Mouse (Mus musculus) brain, embryonic 14.5 days (tissue): ENCODE measurements around the gene Lsm12. TPM values are rescaled to one million over a fixed set of nuclear protein-coding genes. Genes with fewer than 3 reads are reported as not detected.

ENCODE experiments used
- DNase-seq: peaks from one replicate; pipeline ENCODE4 v3.0.0-alpha.2; 2011; ENCODE audit warnings: low read depth
- CTCF ChIP-seq: fragments of 200-500 bp; IDR thresholded peaks from 2 replicates; pipeline ENCODE4 v1.5.1; 2012; ENCODE audit warnings: inconsistent platforms, mild to moderate bottlenecking, moderate library complexity, borderline replicate concordance; ENCODE audit not compliant: insufficient read depth, insufficient read length; ENCODE audit errors: extremely low read depth
- POLR2A ChIP-seq: fragments of 200-500 bp; IDR thresholded peaks from 2 replicates; pipeline ENCODE4 v1.6.1; 2012; ENCODE audit warnings: mild to moderate bottlenecking, inconsistent platforms, borderline replicate concordance; ENCODE audit not compliant: poor library complexity, insufficient read depth, insufficient read length, severe bottlenecking; ENCODE audit errors: extremely low read depth
- polyA plus RNA-seq: library from polyadenylated mRNA; depleted of rRNA; stranded (reverse); fragments of >200 nt; gene quantifications from 2 replicates; pipeline ENCODE4 v1.2.3, GENCODE M21; 2012

Lsm12 gene
- polyA plus RNA-seq, 1 experiment: 47.6 TPM

DNA sequence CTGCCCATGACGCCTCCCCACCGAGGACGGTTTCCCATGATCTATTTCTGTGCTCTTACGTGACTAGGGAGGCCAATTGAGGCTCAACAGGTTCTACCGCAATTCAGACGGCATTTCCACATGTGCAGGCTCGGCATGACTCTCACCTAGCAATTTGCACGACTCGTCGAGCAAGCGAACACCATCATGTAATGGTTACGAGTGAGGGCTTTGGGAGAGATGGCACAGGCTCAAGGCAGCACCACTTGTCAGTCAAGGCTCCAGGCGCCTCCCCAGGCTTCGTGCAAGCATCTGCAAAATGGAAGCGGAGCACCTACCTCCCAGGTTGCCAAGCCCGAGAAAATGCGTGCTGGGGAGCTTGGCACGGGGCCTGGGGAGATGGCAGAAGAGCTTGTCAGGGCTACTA lies 26.8 kb upstream of the Lsm12 start:
- TF ChIP-seq POLR2A: no peak
- TF ChIP-seq CTCF: no peak
- DNase-seq: peak; percentile 63

DNA sequence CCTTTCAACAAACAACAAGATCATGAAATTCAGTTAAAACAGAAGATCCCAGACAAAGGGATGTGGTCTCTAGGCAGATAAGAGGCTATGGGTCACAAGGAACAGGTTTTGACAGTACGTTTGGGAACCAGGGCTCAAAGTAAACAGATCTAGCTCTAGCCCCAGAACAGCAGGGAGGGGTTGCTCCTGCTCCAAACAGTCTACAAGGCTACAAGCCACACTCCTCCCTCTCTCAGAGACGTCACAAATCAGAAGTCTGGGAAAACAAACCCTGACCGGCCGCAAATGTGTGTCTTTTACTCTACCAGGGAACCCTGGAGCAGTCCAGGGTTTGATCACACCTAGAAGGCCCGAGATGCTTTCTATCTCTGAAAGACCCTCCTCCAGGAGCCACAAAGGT lies 25.9 kb upstream of the Lsm12 start:
- DNase-seq: no peak
- TF ChIP-seq CTCF: no peak
- TF ChIP-seq POLR2A: no peak

DNA sequence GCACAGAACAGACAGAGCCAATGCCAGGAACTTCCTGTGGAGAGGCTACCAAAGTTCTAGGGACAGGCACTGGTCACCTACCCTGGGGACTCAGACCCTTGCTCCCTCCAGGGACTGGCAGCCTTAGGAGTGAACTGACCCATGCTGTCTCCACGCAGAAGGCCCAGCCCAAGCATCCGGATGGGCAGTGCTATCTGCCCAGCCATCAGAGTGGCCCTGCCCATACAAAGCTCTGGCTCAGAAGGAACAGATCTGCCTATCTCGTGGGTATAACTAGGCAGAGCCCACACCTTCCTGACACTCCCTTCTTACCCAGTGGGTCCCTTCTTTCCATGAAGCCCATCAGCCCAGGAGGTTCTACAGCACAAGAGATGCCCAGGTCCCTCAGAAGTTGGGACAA lies 25.1 kb upstream of the Lsm12 start:
- no peak for DNase-seq
- TF ChIP-seq POLR2A (no peak), CTCF (no peak)

DNA sequence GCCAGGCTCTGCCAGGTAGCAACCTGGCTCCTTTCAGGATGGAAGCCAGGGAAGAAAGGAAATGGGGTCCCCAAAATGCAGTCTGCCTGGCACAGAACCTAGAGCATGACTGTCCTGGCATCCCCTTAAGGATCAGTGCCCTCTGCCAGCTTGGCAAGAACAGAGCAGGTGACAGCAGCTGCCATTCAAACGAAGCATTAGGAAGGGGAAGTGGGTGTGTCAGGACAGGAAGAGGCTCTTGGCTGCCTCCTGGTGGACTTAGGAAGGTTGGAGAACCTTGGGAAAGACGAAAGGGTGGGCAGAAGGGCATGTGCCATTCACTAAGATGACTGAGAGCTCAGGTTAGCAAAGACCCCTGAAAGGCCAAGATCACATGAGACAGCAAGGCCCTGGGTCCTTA lies 24.6 kb upstream of the Lsm12 start:
- TF ChIP-seq POLR2A (no peak), CTCF (peak; percentile 54)
- peak; percentile 46 for DNase-seq

DNA sequence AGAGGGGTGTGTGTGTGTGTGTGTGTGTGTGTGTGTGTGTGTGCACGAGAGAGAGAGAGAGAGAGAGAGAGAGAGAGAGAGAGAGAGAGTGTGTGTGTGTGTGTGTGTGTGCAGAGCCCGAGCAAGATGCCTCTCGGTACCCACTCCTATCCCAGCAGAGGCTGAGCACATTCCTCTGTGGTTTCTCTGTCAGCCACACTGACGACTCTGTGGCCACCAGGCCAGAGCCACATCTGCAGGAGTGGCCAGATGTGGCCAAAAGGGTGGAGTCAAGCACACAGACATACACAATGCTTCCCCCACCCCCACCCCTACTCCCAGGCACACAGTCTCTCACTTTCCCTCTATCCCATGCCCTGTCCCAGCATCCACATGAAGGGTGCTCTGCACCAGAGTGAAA lies 23.8 kb upstream of the Lsm12 start:
- TF ChIP-seq CTCF (no peak), POLR2A (no peak)
- DNase-seq: no peak

DNA sequence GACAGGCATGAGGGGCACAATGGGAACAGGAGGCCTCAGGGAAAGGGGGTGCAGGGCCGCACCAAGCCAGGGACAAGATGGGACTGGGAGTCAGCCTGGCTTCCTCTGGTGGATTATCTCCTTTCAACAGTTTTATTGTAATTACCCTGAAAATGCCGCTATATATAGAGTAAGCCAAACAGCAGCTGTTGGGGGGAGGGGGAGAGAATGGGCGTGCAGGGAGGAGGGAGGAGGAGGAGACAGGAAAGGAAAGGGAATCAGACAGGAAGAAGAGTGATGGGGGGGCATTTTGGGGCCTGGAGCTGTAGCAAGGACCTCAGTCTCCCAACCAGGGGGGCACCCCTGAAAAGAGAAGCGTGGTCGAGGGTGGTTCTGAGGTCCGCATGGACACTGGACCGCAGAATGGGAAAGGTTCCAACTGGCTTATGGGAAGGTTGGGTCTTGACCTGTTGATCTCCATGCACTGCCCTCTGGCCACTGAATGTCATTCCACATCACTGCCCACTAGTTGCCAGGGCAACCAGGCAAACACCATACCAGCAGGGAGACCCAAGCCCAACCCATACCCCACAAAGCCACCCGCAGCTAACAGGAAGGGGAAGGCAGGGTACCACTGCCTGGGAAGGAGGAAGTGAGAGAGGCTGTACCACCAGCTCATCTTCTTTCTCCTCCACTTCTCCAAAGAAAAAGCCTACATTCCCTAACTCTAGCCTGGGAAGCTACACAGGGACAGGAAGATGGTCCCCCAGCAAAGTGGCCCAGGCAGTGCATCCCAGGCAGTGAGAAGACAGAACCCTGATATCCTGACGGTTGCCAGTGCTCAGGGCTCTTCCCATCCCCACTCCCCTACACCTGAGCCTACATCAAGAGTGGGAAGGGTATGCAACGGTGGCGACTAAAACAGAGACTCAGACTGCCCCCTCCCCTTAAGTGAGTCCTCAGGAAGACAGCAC lies 23.0 kb upstream of the Lsm12 start:
- TF ChIP-seq POLR2A (no peak), CTCF (no peak)
- DNase-seq: peak; percentile 81

DNA sequence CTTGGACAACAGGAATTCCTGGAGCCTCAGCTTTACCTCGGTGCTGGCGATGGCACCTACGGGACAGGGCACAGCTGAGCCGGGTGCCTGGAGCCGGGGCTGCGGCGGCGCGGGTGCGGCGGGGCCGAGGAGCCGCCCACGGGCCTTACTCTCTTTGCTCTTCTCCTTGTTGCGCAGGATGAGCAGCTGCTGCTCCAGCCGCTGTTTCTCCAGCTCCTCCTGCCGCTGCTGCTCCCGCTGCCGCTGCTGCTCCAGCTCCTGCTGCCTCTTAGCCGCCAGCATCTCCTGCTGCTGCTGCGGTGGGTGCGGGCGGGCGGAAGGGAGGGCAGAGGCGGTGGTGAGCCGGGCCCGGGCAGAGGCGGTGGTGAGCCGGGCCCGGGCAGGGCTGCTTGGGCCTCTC lies 21.4 kb upstream of the Lsm12 start:
- TF ChIP-seq POLR2A (no peak), CTCF (no peak)
- DNase-seq: peak; percentile 40

DNA sequence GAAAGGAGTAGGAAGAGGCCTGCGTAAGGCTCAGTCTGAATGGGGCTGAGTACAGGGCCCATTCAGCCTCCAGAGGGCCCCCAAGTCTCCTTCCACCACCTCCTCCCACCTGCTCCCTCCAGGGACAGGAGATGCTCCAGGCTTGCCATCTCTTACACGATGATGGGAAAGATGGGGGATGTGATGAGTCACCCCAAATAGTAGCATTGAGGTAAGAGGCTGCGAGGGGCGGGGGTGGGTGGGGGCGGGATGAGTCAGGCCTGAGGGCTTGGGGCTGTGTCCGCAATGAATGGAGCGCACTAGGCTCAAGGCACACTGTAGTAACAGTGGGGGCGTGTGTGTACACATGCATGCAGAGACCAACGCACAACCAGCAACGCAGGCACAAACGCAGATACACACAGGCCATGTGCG lies 16.3 kb upstream of the Lsm12 start:
- TF ChIP-seq POLR2A (no peak), CTCF (no peak)

DNA sequence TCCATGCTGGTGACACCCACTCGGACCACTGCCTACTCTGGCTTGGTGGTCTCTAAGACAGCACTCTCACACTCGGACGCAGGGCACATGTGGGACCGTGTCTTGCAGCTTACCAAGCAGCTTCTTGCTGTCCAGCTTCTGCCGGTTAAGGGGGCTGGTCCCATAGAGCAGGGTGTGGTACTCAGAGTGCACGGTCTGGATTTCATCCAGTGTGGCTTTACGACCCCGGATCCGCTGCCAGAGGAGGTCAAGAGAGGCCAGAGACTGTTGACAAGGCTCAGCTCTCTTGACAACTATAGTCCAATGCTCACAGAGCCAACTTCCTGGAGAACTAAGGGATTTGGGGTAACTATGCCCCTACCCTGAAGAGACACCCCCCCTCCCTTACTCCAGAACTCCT lies 14.8 kb upstream of the Lsm12 start:
- TF ChIP-seq POLR2A: no peak
- TF ChIP-seq CTCF: no peak
- no peak for DNase-seq

More for the DNA sequence above, 16.3 kb upstream of the Lsm12 start:
- DNase-seq: no peak

DNA sequence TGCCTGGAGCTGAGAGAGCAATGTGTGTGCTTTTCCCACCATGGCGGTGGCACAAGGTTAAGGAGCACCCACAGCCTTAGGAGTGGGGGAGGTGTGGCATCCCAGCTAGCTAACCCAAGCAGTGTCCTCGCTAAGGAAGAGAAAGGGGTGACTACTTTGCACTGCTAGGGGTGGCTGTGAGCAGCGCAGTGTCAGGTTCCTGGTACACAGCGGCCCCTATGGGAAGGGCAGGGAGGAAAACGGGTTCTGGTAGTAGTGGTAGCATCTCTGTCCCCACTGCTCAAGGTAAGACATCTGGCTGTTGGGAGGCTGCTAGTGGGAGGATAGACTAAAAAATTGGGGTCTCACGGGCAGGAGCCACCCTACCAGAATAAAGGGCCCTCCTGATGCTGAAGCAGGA lies 13.1 kb upstream of the Lsm12 start:
- TF ChIP-seq CTCF (no peak), POLR2A (no peak)
- DNase-seq: no peak

DNA sequence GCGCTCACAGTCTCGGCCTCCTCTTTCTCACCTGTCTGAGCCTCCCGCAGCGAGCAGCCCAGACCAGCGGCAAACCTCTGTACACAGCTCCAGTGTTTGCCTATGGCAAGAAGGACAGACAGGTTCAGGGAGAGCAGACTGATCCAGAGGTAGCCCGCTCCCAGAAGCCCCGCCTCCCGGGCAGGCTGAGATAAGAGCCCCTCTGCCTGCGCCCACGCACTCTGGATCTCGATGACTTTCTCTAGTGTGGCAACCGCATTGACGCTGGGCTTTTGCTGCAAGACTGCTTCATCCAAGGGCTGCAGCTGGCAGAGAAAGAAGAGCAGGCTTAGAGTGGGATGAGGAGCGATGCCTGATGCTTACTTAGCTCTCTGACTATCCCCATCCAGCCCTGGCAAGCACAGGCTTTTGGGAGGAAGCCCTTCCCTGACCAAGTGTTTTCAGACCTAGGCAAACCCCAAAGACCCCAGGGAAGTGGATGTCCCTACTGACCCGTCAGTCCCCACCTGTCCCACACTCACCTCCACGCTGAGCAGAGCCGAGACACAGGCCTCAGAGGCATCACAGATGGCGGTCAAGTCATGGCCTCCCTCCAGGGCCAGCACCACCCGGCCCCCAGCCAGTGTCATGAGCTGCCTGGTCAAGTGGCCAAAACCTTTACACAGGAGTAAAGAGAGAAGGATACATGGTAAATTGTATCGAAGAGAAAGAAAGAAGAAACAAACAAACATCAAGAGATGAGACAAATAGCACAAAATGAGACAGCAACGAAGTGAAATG lies 11.1 kb upstream of the Lsm12 start:
- TF ChIP-seq CTCF (no peak), POLR2A (no peak)
- no peak for DNase-seq
